Mouse (Mus musculus): ENCODE data around the gene Zfp978. TPM values are rescaled to one million over a fixed set of nuclear protein-coding genes. Genes with fewer than 3 reads are reported as not detected.
"Not testable (repeated sequence)": the region's sequence is repeated elsewhere in the genome, so short reads cannot be mapped to it uniquely, and the experiment has no call there.

Gene Zfp978
- polyA plus RNA-seq, 1 experiment from 2014 or later, result not detected

- WGBS, result 51% methylated on average over 4 of the region's 4 CpGs
Observed at GRCm38 (mm10) chr4:147423641-147424298, 62.7 kb downstream of the Zfp978 start.

GRCm38 (mm10) chr4:147424404-147424803 is 63.3 kb downstream of the Zfp978 start:
- not testable (repeated sequence) for H3K27ac ChIP-seq (ENCODE audit: low read length); H3K4me2 ChIP-seq (replicated peaks; ENCODE audit: low read depth, low read length); H3K27me3 ChIP-seq (replicated peaks; ENCODE audit: insufficient read depth, low read length); H3K9ac ChIP-seq (replicated peaks; ENCODE audit: low read depth); H3K4me1 ChIP-seq (ENCODE audit: insufficient read depth, low read depth, low read length); DNase-seq (ENCODE audit: low spot score); H3K4me3 ChIP-seq (ENCODE audit: low read depth, low read length); H3K36me3 ChIP-seq (ENCODE audit: insufficient read depth, low read length); ATAC-seq
- 50% methylated on average over 3 of the region's 3 CpGs for WGBS
- peaks cover 25% of the 10 kb centered on the region for H3K9me3 ChIP-seq (ENCODE audit: low read length)

More at GRCm38 (mm10) chr4:147423641-147424298, 62.7 kb downstream of the Zfp978 start:
- Histone ChIP-seq H3K27ac (ENCODE audit: low read length) (no peak overlapping the region), H3K36me3 (ENCODE audit: insufficient read depth, low read length) (no peaks in the 10 kb centered on the region), H3K4me1 (ENCODE audit: insufficient read depth, low read depth, low read length) (no peaks in the 10 kb centered on the region), H3K4me3 (ENCODE audit: low read depth, low read length) (no peak overlapping the region), H3K4me2 (replicated peaks; ENCODE audit: low read depth, low read length) (no peak overlapping the region), H3K27me3 (replicated peaks; ENCODE audit: insufficient read depth, low read length) (no peaks in the 10 kb centered on the region), H3K9me3 (ENCODE audit: low read length) (peaks cover 28% of the 10 kb centered on the region), H3K9ac (replicated peaks; ENCODE audit: low read depth) (no peak overlapping the region)
- TF ChIP-seq EP300 (IDR thresholded peaks at IDR 0.05) (no peak), CTCF (IDR thresholded peaks at IDR 0.05) (no peak)
- ATAC-seq (no peak), DNase-seq (ENCODE audit: low spot score) (peak; percentile 29)

GRCm38 (mm10) chr4:147425615-147426347 is 64.7 kb downstream of the Zfp978 start:
- DNase-seq (ENCODE audit: low spot score) (peak; percentile 45), ATAC-seq (peak; percentile 4; the same call in 1 of the 2 replicates)
- not testable (repeated sequence) for H3K36me3 ChIP-seq (ENCODE audit: insufficient read depth, low read length); H3K9ac ChIP-seq (replicated peaks; ENCODE audit: low read depth); H3K4me3 ChIP-seq (ENCODE audit: low read depth, low read length); H3K27me3 ChIP-seq (replicated peaks; ENCODE audit: insufficient read depth, low read length); H3K4me1 ChIP-seq (ENCODE audit: insufficient read depth, low read depth, low read length); H3K27ac ChIP-seq (ENCODE audit: low read length); H3K4me2 ChIP-seq (replicated peaks; ENCODE audit: low read depth, low read length)
- peaks cover 23% of the 10 kb centered on the region; the same call in 1 of the 2 replicates for H3K9me3 ChIP-seq (ENCODE audit: low read length)
- WGBS, result 48% methylated on average over 5 of the region's 5 CpGs
- peak; percentile 44 for TF ChIP-seq CTCF (IDR thresholded peaks at IDR 0.05)

GRCm38 (mm10) chr4:147430651-147431050 is 69.5 kb downstream of the Zfp978 start:
- H3K9me3 ChIP-seq (ENCODE audit: low read length), result peaks cover 29% of the 10 kb centered on the region
- no peaks in the 10 kb centered on the region for H3K36me3 ChIP-seq (ENCODE audit: insufficient read depth, low read length)
- H3K27ac ChIP-seq (ENCODE audit: low read length), result no peak overlapping the region
- H3K4me3 ChIP-seq (ENCODE audit: low read depth, low read length), result no peak overlapping the region
- TF ChIP-seq EP300 (IDR thresholded peaks at IDR 0.05), result no peak
- no peak for TF ChIP-seq CTCF (IDR thresholded peaks at IDR 0.05)
- no peak overlapping the region for H3K4me2 ChIP-seq (replicated peaks; ENCODE audit: low read depth, low read length)
- H3K27me3 ChIP-seq (replicated peaks; ENCODE audit: insufficient read depth, low read length), result no peaks in the 10 kb centered on the region
- H3K9ac ChIP-seq (replicated peaks; ENCODE audit: low read depth), result no peak overlapping the region
- DNase-seq (ENCODE audit: low spot score) (peak; percentile 8), ATAC-seq (no peak)
- no peaks in the 10 kb centered on the region for H3K4me1 ChIP-seq (ENCODE audit: insufficient read depth, low read depth, low read length)

- WGBS, result 67% methylated on average over 3 of the region's 3 CpGs
- peaks cover 31% of the 10 kb centered on the region for H3K9me3 ChIP-seq (ENCODE audit: low read length)
Observed at GRCm38 (mm10) chr4:147431696-147432442, 70.8 kb downstream of the Zfp978 start.

GRCm38 (mm10) chr4:147432443-147432790 is 71.3 kb downstream of the Zfp978 start:
- TF ChIP-seq CTCF (IDR thresholded peaks at IDR 0.05) (no peak), EP300 (IDR thresholded peaks at IDR 0.05) (no peak)
- Histone ChIP-seq H3K9ac (replicated peaks; ENCODE audit: low read depth) (no peak overlapping the region), H3K36me3 (ENCODE audit: insufficient read depth, low read length) (no peaks in the 10 kb centered on the region), H3K9me3 (ENCODE audit: low read length) (peaks cover 35% of the 10 kb centered on the region), H3K27me3 (replicated peaks; ENCODE audit: insufficient read depth, low read length) (no peaks in the 10 kb centered on the region), H3K4me2 (replicated peaks; ENCODE audit: low read depth, low read length) (no peak overlapping the region), H3K27ac (ENCODE audit: low read length) (no peak overlapping the region), H3K4me3 (ENCODE audit: low read depth, low read length) (no peak overlapping the region), H3K4me1 (ENCODE audit: insufficient read depth, low read depth, low read length) (no peaks in the 10 kb centered on the region)
- peak; percentile 22 for DNase-seq (ENCODE audit: low spot score)
- ATAC-seq, result peak; percentile 16
- 87% methylated on average over 1 of the region's 1 CpGs for WGBS

More at GRCm38 (mm10) chr4:147431696-147432442, 70.8 kb downstream of the Zfp978 start:
- H3K27me3 ChIP-seq (replicated peaks; ENCODE audit: insufficient read depth, low read length); H3K4me3 ChIP-seq (ENCODE audit: low read depth, low read length); H3K4me2 ChIP-seq (replicated peaks; ENCODE audit: low read depth, low read length); H3K4me1 ChIP-seq (ENCODE audit: insufficient read depth, low read depth, low read length); H3K36me3 ChIP-seq (ENCODE audit: insufficient read depth, low read length); H3K27ac ChIP-seq (ENCODE audit: low read length); H3K9ac ChIP-seq (replicated peaks; ENCODE audit: low read depth): not testable (repeated sequence)
- ATAC-seq, result peak; percentile 9
- DNase-seq (ENCODE audit: low spot score), result peak; percentile 12
